Mouse (Mus musculus) limb, embryonic 11.5 days (tissue): ENCODE results near the gene Olfr606. TPM values are rescaled to one million over a fixed set of nuclear protein-coding genes. Genes with fewer than 3 reads are reported as not detected.

ENCODE experiments used
- microRNA-seq: library from miRNA; unstranded; fragments of <30 nt; microRNA quantifications from one replicate; pipeline ENCODE4, GENCODE M21; 2016
- polyA plus RNA-seq: library from polyadenylated mRNA; unstranded; fragments of >200 nt; fragmentation: Nextera tagmentation; extraction: Ambion mirVana; gene quantifications from 2 replicates; pipeline ENCODE4 v1.2.1, GENCODE M21; 2014

The Olfr606 gene
- polyA plus RNA-seq, 1 experiment from 2014 or later: not detected

Small RNA genes within 50 kb of the gene (microRNA-seq; reads per million reads assigned to microRNA genes)
- gene Gm25774: not detected

Other genes with a start within 250 kb of the Olfr606 start
- not detected in 2 replicates for gene Olfr593, start 237.2 kb upstream of the Olfr606 start, polyA plus RNA-seq
- gene Olfr594, start 232.1 kb upstream of the Olfr606 start, polyA plus RNA-seq: not detected in 2 replicates
- not detected in 2 replicates for gene Usp17ld, start 196.5 kb upstream of the Olfr606 start, polyA plus RNA-seq
- not detected in 2 replicates for gene Olfr596, start 143.4 kb upstream of the Olfr606 start, polyA plus RNA-seq
- not detected in 2 replicates for gene Olfr597, start 132.7 kb upstream of the Olfr606 start, polyA plus RNA-seq
- not detected in 2 replicates for gene Olfr598, start 125.5 kb upstream of the Olfr606 start, polyA plus RNA-seq
- not detected in 2 replicates for gene Olfr599, start 113.1 kb upstream of the Olfr606 start, polyA plus RNA-seq
- not detected in 2 replicates for gene Olfr600, start 99.4 kb upstream of the Olfr606 start, polyA plus RNA-seq
- gene Olfr601, start 86.4 kb upstream of the Olfr606 start, polyA plus RNA-seq: not detected in 2 replicates
- gene Olfr603, start 62.9 kb upstream of the Olfr606 start, polyA plus RNA-seq: not detected in 2 replicates
- not detected in 2 replicates for gene Usp17lc, start 34.0 kb upstream of the Olfr606 start, polyA plus RNA-seq
- gene Olfr605, start 3.6 kb upstream of the Olfr606 start, polyA plus RNA-seq: not detected in 2 replicates
- gene Olfr607, start 15.1 kb downstream of the Olfr606 start, polyA plus RNA-seq: not detected in 2 replicates
- gene Olfr608, start 20.8 kb downstream of the Olfr606 start, polyA plus RNA-seq: not detected in 2 replicates
- not detected in 2 replicates for gene Olfr609, start 49.0 kb downstream of the Olfr606 start, polyA plus RNA-seq
- not detected in 2 replicates for gene Olfr610, start 63.1 kb downstream of the Olfr606 start, polyA plus RNA-seq
- not detected in 2 replicates for gene Olfr611, start 71.8 kb downstream of the Olfr606 start, polyA plus RNA-seq
- gene Olfr612, start 93.7 kb downstream of the Olfr606 start, polyA plus RNA-seq: not detected in 2 replicates
- gene Olfr613, start 99.0 kb downstream of the Olfr606 start, polyA plus RNA-seq: not detected in 2 replicates
- gene Olfr615, start 107.0 kb downstream of the Olfr606 start, polyA plus RNA-seq: not detected in 2 replicates
- gene Olfr616, start 120.1 kb downstream of the Olfr606 start, polyA plus RNA-seq: not detected in 2 replicates
- gene Olfr617, start 124.0 kb downstream of the Olfr606 start, polyA plus RNA-seq: not detected in 2 replicates
- not detected in 2 replicates for gene Olfr618, start 141.1 kb downstream of the Olfr606 start, polyA plus RNA-seq
- not detected in 2 replicates for gene Olfr619, start 151.5 kb downstream of the Olfr606 start, polyA plus RNA-seq
- not detected in 2 replicates for gene Olfr620, start 163.5 kb downstream of the Olfr606 start, polyA plus RNA-seq
- gene Olfr622, start 193.7 kb downstream of the Olfr606 start, polyA plus RNA-seq: not detected in 2 replicates
- gene Olfr623, start 214.7 kb downstream of the Olfr606 start, polyA plus RNA-seq: not detected in 2 replicates
- gene Olfr624, start 222.1 kb downstream of the Olfr606 start, polyA plus RNA-seq: 0.08 and 0.10 TPM in 2 replicates
- gene Olfr625-ps1, start 233.7 kb downstream of the Olfr606 start, polyA plus RNA-seq: not detected in 2 replicates